Mouse (Mus musculus): ENCODE measurements at regions not wholly inside any gene's neighbourhood (a gene's known extent, or its start where the extent isn't known, plus 50 kb on each side); places are given as distances from the start of the nearest gene placed in this dataset.
"Not testable (repeated sequence)": the region's sequence is repeated elsewhere in the genome, so short reads cannot be mapped to it uniquely, and the experiment has no call there.

DNA sequence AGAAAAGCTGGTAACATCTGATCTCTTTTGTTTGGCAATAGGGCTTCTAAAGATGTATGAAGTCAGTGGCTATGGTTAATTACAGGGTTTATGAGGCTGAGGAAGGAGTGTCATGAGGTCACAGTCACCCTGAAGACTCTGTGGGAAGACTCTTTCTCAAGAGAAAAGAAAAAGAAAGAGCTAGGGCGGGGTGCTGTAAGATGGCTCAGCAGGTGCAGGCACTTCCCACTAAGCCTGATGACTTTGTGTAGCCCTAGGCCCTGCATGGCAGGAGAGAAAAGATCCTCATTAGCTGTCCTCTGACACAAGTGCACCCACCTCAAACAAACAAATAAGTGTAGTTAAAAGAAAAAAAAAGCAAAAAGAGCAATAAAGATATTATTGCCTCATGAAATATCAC lies 73.6 kb upstream of the Atp1b1 start:
- 35% methylated on average over 1 of the region's 1 CpGs for WGBS
- H3K9ac ChIP-seq: no peak overlapping the region
- no peak overlapping the region for H3K27ac ChIP-seq (replicated peaks)
- no peak overlapping the region for H3K4me3 ChIP-seq
- no peak for ATAC-seq (ENCODE audit: low read depth)
- H3K9me3 ChIP-seq: no peaks in the 10 kb centered on the region
- no peak overlapping the region for H3K4me2 ChIP-seq
- H3K36me3 ChIP-seq: no peaks in the 10 kb centered on the region
- no peaks in the 10 kb centered on the region for H3K4me1 ChIP-seq (replicated peaks)
- no peaks in the 10 kb centered on the region for H3K27me3 ChIP-seq

DNA sequence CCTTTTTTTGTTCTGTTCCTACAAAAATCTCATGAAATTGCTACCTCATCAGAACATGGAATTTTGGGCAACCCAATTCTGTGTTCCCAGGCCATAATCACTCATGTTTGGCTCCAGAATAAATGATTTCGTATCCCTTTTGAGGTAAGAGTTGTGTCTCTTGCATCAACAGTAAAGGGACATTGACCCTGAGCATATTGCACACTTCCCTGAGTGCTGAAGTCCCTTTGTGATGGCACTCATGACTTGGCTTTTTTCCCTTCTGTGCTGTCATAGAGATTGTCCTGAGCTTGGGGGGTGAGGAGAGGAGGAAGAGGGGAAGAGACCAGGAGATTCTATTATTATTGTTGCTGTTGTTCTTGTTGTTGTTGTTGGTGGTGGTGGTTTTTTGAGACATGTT lies 68.6 kb upstream of the Atp1b1 start:
- no peak overlapping the region for H3K4me2 ChIP-seq
- WGBS: 91% methylated on average over 1 of the region's 1 CpGs
- no peaks in the 10 kb centered on the region for H3K36me3 ChIP-seq
- H3K27me3 ChIP-seq: no peaks in the 10 kb centered on the region
- no peak overlapping the region for H3K9ac ChIP-seq
- H3K4me3 ChIP-seq: no peak overlapping the region
- H3K9me3 ChIP-seq: no peaks in the 10 kb centered on the region
- no peaks in the 10 kb centered on the region for H3K4me1 ChIP-seq (replicated peaks)
- no peak for ATAC-seq (ENCODE audit: low read depth)
- H3K27ac ChIP-seq (replicated peaks): no peak overlapping the region

DNA sequence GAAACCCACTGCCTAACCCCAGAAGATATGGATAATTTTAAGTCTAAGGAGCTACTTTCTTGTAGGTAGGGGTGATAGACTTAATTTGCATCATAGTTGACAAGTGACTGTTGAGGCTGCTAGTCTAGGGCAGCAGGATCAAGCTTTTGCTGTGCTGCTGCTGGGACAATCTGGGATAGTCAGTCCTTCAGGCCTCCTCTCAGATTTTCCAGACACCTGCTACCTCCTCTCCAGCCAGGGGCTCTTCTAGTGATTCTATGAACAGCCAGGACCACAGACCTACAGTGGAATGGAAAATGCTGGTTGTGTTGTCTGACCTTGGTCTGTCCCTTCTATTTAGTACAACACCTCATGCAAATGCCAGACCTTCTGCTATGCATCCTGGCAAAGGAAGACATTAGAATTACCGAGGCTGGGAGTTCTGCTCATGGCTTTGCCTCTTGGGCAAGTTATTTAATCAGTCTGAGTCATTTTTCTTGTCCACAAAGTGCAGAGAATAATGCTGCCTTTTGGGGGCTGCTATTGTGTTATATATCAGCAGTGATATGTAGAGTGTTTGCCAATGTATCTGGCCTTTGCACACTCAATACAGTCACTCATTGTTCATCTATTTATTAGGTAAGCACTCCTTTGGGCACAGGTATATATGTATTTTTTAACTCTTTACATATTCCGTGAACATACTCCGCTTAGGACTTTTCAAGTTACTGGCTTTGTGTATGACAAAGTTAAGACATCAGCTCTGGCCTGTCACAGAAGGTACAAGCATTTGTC lies 64.4 kb upstream of the Atp1b1 start:
- Histone ChIP-seq H3K27ac (replicated peaks) (no peak overlapping the region), H3K9ac (no peak overlapping the region), H3K4me3 (no peak overlapping the region), H3K27me3 (no peaks in the 10 kb centered on the region), H3K4me1 (replicated peaks) (no peaks in the 10 kb centered on the region), H3K4me2 (no peak overlapping the region), H3K36me3 (no peaks in the 10 kb centered on the region), H3K9me3 (no peaks in the 10 kb centered on the region)
- 84% methylated on average over 3 of the region's 3 CpGs for WGBS
- no peak for ATAC-seq (ENCODE audit: low read depth)

DNA sequence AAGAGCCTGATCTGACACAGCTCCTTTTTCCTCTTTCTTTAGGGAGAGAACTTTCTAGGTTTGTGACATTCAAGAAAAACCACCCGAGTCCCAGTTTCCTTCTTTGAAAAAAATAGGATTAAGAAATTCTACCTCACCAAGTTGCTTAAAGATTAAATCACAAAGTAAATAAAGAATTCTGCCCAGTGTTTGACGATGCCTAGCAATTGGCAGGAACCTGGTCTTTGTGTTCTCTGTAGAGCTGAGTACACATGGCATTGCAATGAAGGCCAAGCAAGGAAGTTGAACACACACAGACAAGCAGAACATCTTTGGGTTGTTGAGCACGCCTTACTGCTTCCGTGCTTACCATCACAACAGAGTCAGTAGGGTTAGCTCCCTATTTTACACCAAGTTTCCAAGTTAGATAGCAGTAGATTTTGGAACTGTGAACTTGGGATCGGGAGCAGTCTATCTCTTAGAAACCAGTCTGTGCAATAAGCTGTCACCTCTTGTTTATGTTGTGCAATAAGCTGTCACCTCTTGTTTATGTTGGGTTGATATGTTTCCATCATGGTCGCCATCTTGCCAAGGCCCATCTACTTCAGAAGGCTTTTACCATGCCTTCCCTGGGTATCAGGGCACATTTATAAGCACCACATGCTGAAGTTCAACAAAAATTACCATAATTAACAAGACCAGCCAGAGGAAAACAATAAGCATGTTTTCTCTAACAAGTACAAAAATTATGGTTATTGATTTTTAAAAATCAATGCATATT lies 63.4 kb upstream of the Atp1b1 start:
- Histone ChIP-seq H3K36me3 (no peaks in the 10 kb centered on the region), H3K27ac (replicated peaks) (no peak overlapping the region), H3K9me3 (no peaks in the 10 kb centered on the region), H3K4me3 (no peak overlapping the region), H3K27me3 (no peaks in the 10 kb centered on the region), H3K4me2 (no peak overlapping the region), H3K4me1 (replicated peaks) (no peaks in the 10 kb centered on the region), H3K9ac (no peak overlapping the region)
- 91% methylated on average over 6 of the region's 6 CpGs for WGBS
- no peak for ATAC-seq (ENCODE audit: low read depth)

DNA sequence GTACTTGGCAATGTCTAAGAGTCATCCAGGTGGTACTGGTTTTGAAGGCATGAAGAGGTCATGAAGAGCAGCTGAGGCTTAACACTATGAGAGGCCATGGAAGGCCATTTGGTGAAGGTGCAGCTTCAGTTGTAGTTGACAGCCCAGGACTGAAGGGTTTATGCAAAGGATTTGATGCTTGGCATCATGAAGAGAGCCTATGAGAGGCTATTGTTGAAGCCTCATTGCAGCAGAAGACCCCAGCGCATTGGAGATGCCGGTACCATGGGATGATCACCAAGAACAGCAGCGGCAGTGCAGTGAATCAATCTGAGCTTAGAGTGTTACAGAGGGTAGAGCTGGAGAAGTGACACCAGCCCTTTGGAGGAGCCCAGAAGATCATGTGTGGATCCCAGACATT lies 60.7 kb upstream of the Atp1b1 start:
- ATAC-seq (ENCODE audit: low read depth): no peak
- Histone ChIP-seq H3K27me3 (no peaks in the 10 kb centered on the region), H3K4me1 (replicated peaks) (no peaks in the 10 kb centered on the region), H3K36me3 (no peaks in the 10 kb centered on the region), H3K9me3 (no peaks in the 10 kb centered on the region), H3K27ac (replicated peaks) (no peak overlapping the region), H3K9ac (no peak overlapping the region), H3K4me2 (no peak overlapping the region), H3K4me3 (no peak overlapping the region)
- WGBS: 96% methylated on average over 3 of the region's 3 CpGs

DNA sequence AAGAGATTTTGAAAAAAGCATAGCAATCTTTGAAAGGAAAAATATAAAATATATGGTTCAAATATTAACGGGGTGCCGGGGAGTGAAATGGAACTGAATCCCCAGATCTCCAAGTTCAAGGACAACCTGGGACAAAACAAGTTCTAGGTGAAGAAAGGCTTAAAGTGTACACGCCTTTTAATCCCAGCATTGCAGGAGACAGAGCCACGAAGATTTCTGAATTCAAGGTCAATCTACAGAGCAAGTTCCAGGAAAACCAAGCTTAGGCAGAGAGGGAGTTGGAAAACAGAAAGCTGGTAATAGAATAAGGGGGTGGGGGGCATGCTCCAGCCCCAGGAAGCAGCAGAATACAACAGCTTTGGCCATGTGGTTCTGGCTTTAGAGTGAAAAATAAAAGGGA lies 60.2 kb upstream of the Atp1b1 start:
- H3K4me2 ChIP-seq: no peak overlapping the region
- H3K36me3 ChIP-seq: no peaks in the 10 kb centered on the region
- H3K9me3 ChIP-seq: no peaks in the 10 kb centered on the region
- H3K4me1 ChIP-seq (replicated peaks): no peaks in the 10 kb centered on the region
- H3K4me3 ChIP-seq: no peak overlapping the region
- no peak overlapping the region for H3K9ac ChIP-seq
- WGBS: 83% methylated on average over 4 of the region's 4 CpGs
- H3K27ac ChIP-seq (replicated peaks): no peak overlapping the region
- no peak for ATAC-seq (ENCODE audit: low read depth)
- no peaks in the 10 kb centered on the region for H3K27me3 ChIP-seq

DNA sequence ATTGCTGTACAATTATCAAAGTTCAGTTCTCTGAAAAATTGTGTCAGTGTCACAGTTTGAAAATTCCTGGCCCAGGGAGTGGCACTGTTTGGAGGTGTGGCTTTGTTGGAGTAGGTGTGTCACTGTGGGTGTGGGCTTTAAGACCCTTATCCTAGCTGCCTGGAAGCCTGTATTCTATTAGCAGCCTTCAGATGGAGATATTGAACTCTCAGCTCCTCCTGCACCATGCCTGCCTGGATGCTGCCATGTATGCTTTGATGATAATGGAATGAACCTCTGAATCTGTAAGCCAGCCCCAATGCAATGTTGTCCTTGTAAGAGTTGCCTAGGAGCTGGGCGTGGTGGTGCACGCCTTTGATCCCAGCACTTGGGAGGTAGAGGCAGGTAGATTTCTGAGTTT lies 59.2 kb upstream of the Atp1b1 start:
- 96% methylated on average over 2 of the region's 2 CpGs for WGBS
- H3K4me3 ChIP-seq, H3K27me3 ChIP-seq: not testable (repeated sequence)

DNA sequence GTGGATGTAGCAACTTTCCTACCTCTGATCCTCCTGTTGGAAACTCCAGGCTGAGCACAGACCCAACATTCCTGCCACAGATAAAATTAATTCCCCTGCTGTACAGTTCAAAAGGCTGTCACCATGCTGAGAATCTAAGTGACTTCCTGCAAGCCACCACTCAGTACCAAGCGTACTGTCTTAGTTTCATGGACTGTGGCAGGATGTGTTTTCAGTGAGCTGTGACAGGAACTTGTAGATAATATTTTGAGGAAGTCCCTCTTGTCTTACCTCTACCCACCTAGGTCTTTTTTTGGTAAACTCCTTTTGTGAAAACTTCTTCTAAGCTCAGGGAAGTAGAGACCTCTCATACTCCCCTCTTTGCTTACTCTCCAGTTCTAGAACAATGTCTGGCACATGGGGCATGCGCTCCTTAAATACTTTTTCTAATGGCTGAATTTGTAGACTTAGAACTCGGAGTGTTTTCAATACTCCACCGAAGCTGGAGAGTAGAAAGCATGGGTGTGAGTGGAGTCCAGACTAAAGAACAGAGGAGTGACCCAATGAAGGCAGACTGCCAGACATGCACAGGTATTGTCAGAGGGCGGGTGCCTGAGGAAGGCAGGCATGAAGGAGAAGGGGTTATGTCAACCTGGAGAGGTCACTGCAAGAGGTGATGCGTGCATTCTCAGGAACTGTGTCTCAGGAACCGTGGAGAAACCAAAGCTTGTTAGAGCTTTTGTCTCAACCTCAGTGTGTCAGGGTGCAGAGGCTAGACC lies 53.7 kb upstream of the Atp1b1 start:
- ATAC-seq (ENCODE audit: low read depth): no peak
- Histone ChIP-seq H3K27me3 (no peaks in the 10 kb centered on the region), H3K4me3 (no peak overlapping the region), H3K9me3 (no peaks in the 10 kb centered on the region), H3K9ac (no peak overlapping the region), H3K4me1 (replicated peaks) (no peaks in the 10 kb centered on the region), H3K4me2 (no peak overlapping the region), H3K36me3 (no peaks in the 10 kb centered on the region), H3K27ac (replicated peaks) (no peak overlapping the region)
- WGBS: 90% methylated on average over 7 of the region's 7 CpGs

More for the DNA sequence above, 59.2 kb upstream of the Atp1b1 start:
- not testable (repeated sequence) for H3K4me1 ChIP-seq (replicated peaks); H3K9me3 ChIP-seq; H3K4me2 ChIP-seq; H3K27ac ChIP-seq (replicated peaks); H3K9ac ChIP-seq; H3K36me3 ChIP-seq; ATAC-seq (ENCODE audit: low read depth)

DNA sequence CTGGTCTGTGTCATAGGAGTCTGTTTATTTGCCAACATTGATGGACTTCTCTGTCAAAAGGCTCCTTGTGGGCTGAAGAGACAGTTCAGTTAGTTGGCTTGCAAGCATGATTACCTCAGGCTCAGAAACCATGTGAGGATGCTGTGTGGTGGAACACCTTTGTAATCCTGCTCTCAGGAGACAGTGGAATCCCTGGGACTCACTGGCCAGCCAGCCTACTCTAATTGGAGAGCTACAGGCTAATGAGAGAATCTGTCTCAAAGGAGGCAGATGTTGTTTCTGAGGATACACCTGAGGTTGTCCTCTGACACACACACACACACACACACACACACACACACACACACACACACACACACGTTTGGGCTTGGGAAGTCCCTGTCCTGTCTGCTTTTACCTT lies 51.1 kb upstream of the Atp1b1 start:
- Histone ChIP-seq H3K9ac (no peak overlapping the region), H3K4me1 (replicated peaks) (no peaks in the 10 kb centered on the region), H3K27ac (replicated peaks) (no peak overlapping the region), H3K27me3 (no peaks in the 10 kb centered on the region), H3K4me2 (no peak overlapping the region), H3K4me3 (no peak overlapping the region), H3K36me3 (no peaks in the 10 kb centered on the region), H3K9me3 (no peaks in the 10 kb centered on the region)
- ATAC-seq (ENCODE audit: low read depth): no peak
- WGBS: 69% methylated on average over 1 of the region's 1 CpGs

DNA sequence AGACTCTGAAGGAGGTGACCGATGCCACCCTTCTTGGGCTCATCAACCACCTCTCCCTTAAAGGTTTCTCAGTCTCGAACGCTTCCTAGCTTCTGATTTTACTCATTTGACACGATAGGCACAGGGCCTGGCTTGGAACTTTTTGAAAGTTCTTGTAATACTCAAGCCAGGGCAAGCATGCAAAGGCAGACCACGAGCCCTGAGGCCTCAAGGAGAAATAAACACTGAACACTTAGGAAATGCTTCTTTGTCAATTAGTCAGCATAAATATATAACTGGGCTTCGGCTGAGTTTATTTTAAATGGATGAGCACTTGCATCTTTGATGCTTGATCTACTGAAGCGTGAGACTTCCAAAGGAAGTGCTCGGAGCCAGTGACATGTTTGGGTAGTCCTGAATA lies 50.4 kb upstream of the Atp1b1 start:
- Histone ChIP-seq H3K4me3 (no peak overlapping the region), H3K27me3 (no peaks in the 10 kb centered on the region), H3K27ac (replicated peaks) (no peak overlapping the region), H3K9me3 (no peaks in the 10 kb centered on the region), H3K4me2 (no peak overlapping the region), H3K4me1 (replicated peaks) (no peaks in the 10 kb centered on the region), H3K36me3 (no peaks in the 10 kb centered on the region), H3K9ac (no peak overlapping the region)
- ATAC-seq (ENCODE audit: low read depth): no peak
- 78% methylated on average over 8 of the region's 8 CpGs for WGBS

DNA sequence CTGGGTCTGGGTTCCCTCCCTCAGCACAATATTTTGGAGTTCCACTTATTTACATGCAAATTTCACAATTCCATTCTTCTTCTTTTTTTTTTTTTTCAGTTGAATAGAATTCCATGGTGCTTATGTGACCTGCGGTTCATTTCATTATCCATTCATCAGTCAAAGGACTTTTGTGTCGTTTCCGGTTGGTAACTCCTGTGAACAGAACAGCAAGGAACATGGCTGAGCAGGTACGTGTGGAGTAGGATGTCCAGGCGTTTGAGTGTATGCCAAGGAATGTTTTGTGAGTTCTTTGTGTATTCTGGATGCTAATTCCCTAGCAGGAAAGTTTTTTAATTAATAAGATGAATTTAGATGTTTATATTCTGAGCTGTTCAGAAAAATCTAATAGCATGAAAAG lies 50.0 kb upstream of the Atp1b1 start:
- Histone ChIP-seq H3K27me3 (no peaks in the 10 kb centered on the region), H3K4me2 (no peak overlapping the region), H3K4me1 (replicated peaks) (no peaks in the 10 kb centered on the region), H3K4me3 (no peak overlapping the region), H3K9me3 (no peaks in the 10 kb centered on the region), H3K27ac (replicated peaks) (no peak overlapping the region), H3K36me3 (no peaks in the 10 kb centered on the region), H3K9ac (no peak overlapping the region)
- 27% methylated on average over 5 of the region's 5 CpGs for WGBS
- no peak for ATAC-seq (ENCODE audit: low read depth)

All from neural tube, embryonic 13.5 days (tissue).